Mouse (Mus musculus): ENCODE measurements around the gene Acad10.
"Not testable (repeated sequence)": the region's sequence is repeated elsewhere in the genome, so short reads cannot be mapped to it uniquely, and the experiment has no call there.

Acad10 gene

DNA sequence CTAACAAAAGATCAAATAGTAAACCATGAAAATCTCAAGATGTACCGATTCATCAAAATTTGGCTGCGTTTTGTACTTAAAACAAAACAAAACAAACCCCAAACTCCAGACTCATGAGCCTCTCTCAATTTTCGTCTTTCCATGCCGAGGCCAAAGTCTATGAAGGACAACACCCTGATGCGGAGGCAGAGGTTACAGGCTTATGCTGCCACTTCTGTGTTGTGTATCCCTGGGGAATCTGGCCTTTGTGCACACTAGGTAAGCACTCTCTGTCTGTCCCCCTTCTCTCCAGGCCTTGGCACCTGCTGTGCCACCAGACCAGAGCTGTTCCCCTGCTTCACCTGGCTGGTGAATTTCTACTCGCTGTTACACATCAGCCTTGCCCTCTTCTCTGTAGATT is 2.7 kb downstream of the Acad10 start:
- DNase-seq (ENCODE audit: low read depth, low spot score): not testable (repeated sequence)

DNA sequence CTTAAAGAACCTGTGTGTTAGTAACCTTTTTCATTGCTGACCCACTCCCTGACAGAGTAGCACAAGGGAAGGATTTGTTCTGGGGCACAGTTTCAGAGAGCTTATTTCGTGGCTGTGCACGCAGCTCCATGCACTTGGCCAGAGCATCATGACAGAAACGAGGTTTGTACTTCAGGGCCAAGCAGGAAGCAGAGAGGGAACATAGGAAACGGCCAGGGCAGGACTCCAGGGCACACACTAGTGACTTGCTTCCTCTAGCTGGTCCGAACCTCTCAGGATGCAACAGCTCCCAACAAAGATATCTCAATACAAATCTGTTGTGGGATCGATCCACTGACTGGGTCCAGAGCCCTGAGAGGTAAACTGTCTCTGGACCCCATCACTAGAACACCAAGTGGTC is 3.4 kb downstream of the Acad10 start:
- DNase-seq (ENCODE audit: low read depth, low spot score): not testable (repeated sequence)

DNA sequence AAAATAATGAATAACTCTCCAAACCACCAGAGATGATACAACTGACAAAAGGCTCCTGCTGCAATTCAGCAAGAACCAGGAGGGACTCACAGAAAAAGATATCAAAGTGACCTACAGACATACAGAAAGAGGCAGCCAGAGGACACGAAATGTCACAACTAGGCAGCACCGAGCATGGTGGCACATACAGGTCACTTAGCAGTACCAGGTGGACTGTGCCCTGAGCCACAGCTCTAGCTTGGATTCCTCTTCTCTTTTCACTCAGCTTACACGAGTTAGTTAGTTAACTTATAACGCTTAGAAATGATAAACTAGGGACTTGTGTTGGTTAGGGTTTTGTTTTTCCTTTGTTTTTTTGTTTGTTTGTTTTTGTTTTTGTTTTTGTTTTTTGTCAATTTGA is 5.8 kb downstream of the Acad10 start:
- DNase-seq (ENCODE audit: low read depth, low spot score): no peak

DNA sequence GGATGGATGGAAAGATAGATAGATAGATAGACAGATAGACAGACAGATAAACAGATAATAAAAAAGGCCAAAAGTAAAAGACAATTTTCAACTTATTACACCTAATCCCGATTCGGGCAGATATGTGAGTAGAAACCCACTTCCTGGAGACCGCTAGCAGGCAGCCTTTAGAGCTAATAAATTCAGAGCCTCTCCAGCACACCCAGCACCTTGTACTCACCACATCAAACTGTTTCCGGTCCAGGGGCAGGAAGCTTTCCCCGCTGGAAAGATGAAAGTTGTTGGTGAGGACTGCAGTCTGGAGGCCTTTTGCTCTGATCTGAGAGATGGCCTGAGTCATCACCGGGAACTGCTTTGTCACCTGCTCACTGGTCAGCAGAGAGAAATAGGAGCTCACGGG is 11.2 kb downstream of the Acad10 start:
- no peak for DNase-seq (ENCODE audit: low read depth, low spot score)

DNA sequence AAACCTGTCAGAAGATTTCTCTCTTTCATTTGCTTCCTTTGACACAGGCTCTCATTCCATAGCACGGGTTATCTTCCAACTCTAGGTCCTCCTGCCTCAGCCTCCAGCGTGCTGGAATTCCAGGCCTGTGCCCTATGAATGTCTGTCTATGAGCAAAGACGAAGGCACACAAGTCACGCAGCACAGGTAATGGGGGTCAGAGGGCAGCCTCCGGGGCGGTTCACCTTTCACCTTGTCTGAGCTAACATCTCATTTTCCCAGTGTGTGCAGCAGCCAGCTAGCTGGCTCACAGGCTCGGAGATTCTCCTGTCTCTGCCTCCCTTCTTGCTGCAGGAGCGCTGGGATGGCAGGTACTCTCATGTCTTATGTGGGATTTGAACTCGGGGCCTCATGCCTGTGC is 20.7 kb downstream of the Acad10 start:
- DNase-seq (ENCODE audit: low read depth, low spot score): no peak

DNA sequence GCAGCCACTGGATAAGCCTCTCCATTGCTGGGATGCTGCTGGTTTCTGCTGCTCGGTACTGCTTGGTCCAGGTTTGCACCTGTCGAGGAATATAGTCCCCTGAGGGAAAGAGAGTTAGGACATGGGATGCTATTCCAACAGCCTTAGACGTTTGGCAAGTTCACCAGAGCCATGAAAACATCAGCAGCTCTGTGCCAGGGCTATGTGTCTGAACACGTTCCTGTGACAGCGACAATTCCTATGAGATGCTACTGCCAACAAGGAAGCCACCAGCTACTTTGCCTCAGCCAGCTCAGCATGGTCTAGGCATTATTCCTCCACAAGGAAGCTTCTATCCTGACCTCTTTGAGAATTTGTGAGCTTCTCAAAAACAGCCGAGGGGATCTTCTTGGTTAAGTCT is 23.0 kb downstream of the Acad10 start:
- no peak for DNase-seq (ENCODE audit: low read depth, low spot score)

DNA sequence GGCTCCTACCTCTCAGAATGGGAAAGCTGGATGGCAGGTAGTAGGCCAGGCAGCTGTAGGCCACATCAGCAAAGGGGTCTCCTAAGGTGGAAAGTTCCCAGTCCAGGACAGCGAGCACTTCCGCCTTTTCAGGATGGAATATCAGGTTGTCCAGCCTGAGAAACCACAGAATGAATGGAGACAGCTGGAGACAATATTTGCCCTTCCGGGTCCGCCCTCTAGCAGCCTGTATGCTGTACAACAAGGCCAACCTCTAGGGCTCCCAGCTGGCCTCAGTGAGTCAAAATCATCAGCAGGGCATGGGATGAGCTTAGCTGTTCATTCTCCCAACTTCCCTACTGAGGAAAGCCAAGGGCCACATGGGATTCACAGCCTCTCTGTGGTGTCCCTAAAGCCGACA is 25.6 kb downstream of the Acad10 start:
- no peak for DNase-seq (ENCODE audit: low read depth, low spot score)

DNA sequence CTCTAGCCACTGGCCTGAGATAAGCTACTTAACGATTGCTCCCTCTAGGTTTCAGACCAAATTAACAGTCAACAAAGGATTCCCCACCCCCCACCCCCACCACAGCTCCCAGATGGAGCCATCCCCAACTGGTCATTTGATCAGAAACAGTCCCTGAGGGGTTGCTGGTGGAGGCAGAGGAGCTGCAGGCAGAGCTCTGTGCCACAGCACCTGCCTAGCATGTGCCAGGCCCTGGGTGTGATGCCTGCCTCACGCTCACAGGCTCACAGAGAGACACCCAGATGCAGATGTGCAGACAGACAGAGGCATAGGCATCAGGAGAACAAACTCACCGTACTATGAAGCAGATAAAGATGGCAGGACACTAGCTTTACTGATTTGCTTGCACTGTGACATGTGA is 27.5 kb downstream of the Acad10 start:
- DNase-seq (ENCODE audit: low read depth, low spot score): no peak

DNA sequence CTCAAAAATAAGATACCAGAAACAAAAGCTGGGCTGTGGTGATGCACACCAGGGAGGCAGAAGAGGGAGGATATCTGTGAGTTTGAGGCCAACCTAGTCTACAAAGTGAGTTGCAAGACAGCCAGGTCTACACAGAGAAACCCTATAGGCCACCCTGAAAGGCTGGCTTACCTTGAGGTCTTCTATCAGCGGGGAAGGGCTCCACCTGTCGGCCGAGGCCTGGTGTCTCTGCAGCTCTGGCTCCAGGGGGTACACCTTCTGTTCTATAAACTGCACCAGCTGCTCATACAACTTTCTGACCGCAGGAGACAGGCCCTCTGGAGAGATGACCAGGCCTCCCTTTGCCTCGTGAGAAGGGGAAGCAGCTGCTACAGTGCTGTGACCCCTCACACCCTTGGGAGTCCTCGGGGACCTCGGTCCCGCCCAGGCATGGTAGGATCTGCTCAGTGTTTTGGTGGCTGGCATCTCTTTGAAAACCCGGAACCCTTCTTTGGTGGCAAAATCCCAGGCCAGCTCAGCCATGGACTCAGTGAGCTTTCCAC is 29.1 kb downstream of the Acad10 start:
- DNase-seq (ENCODE audit: low read depth, low spot score): not testable (repeated sequence)

DNA sequence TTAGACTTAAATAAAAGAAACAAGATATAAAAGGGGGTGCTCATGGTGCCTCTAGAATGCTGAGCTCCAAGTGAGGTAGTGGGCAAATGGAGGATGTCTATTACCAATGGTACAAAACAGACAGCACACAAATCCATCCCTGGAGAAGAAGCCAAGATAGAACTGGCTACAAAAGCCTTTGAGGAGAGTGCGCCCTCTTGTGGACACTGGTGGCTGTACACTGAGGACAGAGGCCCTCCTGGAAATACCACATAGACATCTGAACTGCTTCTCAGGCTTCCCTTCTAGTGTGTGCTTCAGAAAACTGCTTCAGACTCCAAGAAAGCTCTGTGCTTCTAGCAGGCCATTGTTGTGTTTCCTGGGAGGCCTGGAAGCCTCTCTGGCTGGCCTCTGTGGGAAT is 32.4 kb downstream of the Acad10 start:
- DNase-seq (ENCODE audit: low read depth, low spot score): peak; percentile 84

DNA sequence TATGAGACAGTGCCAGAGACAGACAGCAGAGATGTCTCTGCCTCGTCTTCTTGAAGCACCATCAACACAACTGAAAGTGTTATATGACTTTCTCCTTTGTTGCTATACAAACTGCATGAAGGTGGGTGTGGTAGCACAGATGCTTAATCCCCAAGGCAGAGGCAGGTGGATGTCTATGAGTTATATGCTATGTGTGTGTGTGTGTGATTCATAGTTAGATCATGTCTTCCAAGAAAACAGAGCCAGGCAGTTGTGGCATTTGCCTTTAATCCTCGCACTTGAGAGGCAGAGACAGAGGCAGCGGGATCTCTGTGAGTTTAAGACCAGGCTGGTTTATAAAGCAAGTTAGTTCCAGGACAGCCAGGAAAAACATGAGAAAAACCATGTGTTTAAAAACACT is 37.1 kb downstream of the Acad10 start:
- DNase-seq (ENCODE audit: low read depth, low spot score): peak; percentile 77

DNA sequence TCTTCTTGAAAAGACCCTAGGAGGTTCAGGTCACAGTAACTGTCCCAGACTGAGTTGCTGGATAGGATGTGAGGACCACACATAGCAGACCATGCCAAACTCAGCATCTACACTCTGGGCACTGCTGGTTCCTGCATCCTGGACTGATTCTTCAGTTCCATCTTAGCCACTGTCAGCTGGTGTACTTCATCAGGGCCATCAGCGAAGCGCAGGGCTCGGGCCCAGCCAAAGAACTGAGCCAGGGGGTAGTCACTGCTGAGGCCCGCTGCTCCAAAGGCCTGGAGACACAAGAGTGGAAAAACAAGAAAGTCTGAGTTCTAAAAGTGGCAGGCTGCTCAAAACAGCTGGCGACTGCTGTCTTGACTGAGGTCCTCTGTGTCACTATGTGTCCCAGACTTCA is 39.2 kb downstream of the Acad10 start:
- no peak for DNase-seq (ENCODE audit: low read depth, low spot score)

DNA sequence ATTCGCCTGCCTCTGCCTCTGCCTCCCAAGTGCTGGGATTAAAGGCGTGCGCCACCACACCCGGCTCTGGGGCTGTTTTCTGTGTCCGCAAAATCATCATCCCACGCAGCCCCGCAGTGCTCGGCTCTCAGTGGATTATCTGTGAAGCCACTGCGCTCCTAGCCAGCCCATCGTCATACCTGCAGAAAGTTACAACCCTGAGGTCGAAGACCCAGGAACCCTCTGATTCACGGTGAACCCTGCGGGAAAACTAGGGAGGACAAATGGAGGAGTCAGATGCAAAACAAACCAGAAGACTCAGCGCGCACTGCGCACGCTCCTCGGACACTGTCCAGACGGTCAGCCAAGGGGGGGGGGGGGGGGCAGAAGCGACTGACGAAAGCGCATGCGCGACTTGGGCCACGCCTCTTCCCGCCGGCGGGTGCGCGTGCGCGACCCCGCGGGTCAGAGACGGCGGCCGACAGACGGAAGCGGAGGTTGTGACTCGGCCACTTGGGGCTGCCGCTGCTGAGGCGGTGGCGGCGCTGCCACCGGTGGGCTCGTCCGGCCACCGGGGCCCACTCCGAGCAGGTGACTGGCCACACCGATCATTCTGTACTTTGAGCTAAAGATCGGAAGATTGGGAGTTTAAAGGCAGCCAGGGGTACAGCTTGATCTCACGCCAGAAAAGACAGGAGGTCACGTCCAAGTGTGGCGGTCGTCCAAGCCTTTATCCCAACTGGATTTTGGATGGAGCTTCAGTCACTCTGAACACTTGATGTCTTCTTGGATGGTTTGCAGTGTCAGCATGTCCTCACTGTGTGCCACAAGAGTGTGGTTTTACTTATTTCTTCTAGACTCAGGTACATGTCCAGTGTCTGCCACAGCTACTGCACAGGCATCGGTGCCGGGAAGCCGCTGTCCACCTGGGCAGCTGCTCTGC is 41.5 kb downstream of the Acad10 start, which contains the start of gene Acad12:
Gene Acad12, minus strand, starts transcription at position 347 of the 922 bp plus-strand sequence.
- peak; percentile 85 for DNase-seq (ENCODE audit: low read depth, low spot score)

DNA sequence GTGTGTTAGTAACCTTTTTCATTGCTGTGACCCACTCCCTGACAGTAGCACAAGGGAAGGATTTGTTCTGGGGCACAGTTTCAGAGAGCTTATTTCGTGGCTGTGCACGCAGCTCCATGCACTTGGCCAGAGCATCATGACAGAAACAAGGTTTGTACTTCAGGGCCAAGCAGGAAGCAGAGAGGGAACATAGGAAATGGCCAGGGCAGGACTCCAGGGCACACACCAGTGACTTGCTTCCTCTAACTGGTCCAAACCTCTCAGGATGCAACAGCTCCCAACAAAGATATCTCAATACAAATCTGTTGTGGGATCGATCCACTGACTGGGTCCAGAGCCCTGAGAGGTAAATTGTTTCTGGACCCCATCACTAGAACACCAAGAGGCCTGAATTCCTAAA is 45.4 kb downstream of the Acad10 start:
- not testable (repeated sequence) for DNase-seq (ENCODE audit: low read depth, low spot score)

DNA sequence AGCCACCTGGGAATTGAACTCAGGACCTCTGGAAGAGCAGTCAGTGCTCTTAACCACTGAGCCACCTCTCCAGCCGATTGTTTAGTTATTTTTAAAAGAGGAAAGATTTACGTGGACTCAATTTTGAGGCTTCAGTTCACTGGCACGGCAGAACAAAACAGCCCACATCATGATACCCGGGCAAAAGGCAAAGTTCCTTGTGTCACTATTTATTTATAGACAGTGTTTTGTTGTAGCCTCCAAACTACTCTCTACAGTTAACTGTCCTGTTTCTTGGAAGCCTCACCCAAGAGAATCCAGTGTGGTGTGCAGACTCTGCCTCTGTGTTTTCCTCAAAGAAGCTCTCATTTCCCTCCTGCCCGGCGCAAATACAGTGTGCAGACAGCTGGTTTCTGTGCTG is 48.3 kb downstream of the Acad10 start:
- DNase-seq (ENCODE audit: low read depth, low spot score): no peak

DNA sequence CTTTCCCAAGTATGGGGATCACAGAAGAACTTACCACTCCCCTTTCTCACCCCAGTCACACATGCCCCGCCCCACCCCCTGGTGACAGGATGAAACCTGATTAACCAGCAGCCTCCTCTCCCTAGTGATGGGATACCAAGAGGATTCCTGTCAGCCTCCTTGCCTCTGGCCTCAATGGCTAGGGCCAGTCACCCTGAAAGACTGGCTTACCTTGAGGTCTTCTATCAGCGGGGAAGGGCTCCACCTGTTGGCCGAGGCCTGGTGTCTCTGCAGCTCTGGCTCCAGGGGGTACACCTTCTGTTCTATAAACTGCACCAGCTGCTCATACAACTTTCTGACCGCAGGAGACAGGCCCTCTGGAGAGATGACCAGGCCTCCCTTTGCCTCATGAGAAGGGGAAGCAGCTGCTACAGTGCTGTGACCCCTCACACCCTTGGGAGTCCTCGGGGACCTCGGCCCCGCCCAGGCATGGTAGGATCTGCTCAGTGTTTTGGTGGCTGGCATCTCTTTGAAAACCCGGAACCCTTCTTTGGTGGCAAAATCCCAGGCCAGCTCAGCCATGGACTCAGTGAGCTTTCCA is 50.7 kb downstream of the Acad10 start:
- DNase-seq (ENCODE audit: low read depth, low spot score): not testable (repeated sequence)

DNA sequence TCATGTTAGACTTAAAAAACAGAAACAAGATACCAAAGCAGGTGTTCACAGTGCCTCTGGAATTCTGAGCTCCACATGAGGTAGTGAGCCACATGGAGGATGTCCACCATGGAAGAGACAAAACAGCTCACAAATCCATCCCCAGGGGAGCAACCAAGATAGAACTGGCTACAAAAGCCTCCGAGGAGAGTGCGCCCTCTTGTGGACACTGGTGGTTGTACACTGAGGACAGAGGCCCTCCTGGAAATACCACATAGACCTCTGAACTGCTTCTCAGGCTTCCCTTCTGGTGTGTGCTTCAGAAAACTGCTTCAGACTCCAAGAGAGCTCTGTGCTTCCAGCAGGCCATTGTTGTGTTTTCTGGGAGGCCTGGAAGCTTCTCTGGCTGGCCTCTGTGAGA is 54.2 kb downstream of the Acad10 start:
- peak; percentile 93 for DNase-seq (ENCODE audit: low read depth, low spot score)

DNA sequence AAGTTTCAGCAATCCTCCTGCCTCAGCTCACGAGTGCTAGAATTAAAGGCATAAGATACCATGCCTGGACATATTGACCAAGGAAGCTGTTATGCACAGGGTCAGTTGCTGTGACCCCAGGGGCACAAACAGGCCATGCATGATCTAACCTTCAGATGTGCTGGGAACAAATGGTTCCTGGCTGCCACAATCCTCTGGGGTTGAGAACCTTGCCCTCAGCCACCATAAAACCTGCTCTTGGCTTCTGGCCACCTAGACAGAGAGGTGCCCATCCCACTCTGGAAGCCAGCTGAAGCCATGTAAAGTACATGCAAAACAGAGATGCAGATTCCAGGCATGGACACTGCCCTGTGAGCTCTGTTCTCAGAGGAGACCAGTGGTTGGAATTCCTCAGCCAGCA is 56.5 kb downstream of the Acad10 start:
- DNase-seq (ENCODE audit: low read depth, low spot score): not testable (repeated sequence)

DNA sequence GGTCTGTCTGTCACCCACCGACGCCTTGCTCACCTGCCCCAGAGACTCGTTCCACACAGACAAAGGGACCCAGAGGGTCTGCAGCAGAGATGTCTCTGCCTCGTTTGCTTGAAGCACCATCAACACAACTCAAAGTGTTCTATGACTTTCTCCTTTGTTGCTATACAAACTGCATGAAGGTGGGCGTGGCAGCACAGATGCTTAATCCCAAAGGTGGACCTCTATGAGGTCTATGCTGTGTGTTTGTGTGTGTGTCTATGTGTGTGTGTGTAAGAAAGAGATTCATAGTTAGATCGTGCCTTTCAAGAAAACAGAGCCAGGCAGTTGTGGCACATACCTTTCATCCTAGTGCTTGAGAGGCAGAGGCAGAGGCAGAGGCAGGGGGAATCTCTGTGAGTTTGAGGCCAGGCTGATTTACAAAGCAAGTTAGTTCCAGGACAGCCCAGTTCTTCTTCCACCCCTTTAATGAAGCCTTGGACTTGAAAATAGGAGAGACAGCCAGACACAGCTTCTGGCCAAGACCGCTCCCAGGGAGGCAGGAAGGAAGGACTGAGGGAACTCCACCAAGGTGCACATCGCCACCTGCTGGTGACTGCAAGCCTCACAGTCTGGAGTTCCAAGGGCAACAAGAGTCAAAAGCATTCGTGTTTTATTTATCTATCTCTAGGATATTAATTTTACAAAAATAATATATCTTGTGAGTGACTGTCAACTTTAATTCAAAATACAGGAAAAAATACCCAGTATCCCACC is 58.6 kb downstream of the Acad10 start:
- peak; percentile 94 for DNase-seq (ENCODE audit: low read depth, low spot score)

DNA sequence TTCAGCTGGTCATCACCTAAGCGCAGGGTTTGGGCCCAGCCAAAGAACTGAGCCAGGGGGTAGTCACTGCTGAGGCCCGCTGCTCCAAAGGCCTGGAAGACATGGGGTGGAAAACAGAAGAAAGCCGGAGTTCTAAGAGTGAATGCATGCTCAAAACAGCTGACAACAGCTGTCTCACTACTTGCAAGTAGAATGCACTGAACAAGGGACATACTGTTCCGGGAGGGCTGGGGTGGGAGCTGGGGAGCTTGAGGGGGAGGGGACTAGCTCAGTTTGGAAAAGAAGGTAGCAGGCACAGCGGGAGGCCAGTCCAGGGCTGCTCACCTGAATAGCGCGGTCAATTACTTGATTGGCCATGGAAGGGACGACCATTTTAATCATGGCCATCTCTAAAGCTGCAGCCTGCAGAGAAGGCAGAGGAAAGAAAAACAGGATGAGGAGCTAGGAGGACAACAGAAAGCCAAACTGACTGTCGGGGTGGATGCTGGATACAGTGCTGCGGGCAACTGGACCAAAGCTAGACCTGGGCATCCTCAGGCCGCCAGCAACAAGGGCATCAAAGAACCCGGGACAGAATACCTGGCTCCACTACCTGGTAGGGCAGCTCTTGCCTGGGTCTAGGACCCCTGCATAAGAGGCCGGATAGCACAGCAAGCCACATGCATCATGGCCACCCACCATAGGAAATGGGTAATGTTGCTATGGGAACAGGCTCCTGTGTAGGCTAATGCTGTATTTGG is 61.3 kb downstream of the Acad10 start:
- no peak for DNase-seq (ENCODE audit: low read depth, low spot score)

DNA sequence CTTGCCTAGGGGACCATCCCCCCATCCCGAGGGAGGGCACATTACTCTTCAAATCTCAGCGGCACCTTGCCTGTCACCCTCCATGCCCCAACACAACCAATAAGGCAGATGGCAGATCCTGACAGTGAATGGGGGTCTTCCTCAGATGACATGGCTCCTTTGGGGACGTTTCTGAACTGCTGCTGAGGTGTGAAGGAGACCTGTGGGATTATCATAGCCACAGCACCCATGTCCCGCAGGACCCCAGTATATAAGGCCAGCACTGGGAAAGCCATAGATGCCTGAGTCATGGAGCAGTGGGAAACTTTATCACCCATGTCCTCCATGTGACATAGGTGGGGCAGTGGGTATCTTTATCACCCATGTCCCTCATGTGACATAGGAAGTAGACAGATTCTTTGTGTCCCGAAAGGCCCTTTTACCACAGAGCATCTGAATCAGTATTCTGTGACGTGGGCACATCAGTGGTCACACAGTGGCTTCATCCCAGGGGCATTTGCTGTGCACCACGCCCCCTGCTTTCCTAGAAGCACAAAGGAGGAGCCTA is 62.2 kb downstream of the Acad10 start:
- DNase-seq (ENCODE audit: low read depth, low spot score): no peak

All from 3T3-L1 (cell line).